Mouse (Mus musculus) fat pad, adult 2 months (tissue): ENCODE measurements around the gene Ddx42.
A peak's percentile ranks its signal among the peaks of the same experiment; 100 is the strongest.

ENCODE experiments used
- DNase-seq: peaks from one replicate; pipeline ENCODE4 v3.0.0-alpha.2; 2011; ENCODE audit warnings: low read depth, low spot score; ENCODE audit errors: extremely low read depth

The Ddx42 gene

DNA sequence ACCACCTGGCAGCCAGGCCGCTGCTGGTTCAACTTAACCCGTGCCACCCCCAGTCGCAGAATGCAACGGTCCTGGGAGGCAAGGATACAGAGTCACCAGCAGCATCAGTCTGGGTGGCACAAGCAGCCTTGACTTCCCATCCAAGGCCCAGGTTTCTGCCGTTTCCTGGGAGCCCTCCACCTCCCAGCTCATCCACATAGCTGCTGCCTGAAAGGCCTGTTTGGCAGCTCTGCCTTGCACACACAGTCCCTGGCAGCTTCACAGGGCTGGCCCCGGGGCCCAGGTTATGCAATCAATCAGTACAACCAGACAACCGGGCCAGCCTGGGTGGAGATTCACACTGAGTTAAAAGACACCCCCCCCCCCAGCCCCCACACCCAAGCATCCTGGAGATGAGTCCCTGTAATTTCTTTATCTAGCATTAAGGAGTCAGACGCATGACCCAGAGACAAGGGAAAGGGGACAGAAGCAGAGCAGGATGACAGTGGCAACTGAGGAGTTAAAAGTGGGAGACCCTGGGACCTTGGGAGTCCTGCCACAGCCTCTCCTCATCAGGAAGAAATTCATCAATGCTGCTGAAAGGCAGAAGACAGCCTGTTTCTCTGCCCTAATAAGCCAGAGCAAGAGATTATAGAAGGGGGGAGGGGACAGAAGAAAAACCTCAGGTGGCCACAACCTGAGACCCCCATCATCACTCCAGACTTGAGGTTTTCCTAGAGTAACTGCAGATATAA, 51.8 kb downstream of the Ddx42 start:
- DNase-seq: peak; percentile 68

DNA sequence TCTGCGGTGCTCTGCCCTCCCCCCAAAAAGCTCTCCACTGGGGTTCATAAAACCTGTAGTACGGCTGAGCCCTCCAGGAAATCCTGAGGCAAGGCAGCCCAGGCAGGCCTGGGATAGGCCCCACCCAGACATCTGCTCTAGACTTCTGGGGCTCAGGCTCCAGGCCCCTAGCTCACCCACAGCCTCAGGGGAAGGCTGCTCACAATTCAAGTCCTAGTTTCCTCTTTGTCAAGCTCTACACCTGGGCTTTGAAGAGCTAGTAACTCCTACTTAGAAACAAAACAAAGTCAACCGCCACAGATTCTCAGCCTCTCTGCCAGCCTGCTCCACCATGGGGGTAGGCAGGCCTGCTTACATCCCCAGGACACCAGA, 52.3 kb downstream of the Ddx42 start:
- DNase-seq: no peak

DNA sequence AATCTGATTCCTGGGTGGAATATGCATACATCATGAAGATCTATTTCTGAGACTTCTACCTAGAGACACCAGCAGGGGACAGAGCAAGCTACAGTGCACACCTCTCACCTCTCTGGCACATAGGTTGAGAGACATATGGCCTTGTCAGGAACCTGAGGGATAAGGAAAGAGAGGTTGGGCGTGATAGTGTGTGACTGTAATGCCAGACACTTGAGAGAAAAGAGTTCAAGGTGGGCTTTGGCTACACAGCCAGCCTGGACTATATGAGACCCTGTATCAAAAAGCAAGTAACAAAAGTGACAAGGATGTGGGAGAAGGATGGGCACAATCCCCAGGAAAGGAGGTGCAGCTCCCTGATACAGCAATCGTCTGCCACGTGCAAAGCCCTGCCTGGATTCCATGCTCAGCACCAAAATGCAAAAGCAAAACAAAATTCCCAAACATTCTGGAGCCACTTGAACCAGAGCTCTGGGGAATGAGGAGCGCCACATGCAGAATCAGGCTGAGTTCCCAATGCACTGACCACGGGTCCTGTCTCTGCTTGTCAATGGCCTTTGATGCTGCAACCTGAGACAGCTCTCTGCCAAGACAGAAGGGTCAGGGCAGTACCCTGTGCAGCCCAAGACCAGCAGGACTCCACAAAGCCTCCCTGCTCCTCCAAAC, 54.5 kb downstream of the Ddx42 start:
- no peak for DNase-seq

DNA sequence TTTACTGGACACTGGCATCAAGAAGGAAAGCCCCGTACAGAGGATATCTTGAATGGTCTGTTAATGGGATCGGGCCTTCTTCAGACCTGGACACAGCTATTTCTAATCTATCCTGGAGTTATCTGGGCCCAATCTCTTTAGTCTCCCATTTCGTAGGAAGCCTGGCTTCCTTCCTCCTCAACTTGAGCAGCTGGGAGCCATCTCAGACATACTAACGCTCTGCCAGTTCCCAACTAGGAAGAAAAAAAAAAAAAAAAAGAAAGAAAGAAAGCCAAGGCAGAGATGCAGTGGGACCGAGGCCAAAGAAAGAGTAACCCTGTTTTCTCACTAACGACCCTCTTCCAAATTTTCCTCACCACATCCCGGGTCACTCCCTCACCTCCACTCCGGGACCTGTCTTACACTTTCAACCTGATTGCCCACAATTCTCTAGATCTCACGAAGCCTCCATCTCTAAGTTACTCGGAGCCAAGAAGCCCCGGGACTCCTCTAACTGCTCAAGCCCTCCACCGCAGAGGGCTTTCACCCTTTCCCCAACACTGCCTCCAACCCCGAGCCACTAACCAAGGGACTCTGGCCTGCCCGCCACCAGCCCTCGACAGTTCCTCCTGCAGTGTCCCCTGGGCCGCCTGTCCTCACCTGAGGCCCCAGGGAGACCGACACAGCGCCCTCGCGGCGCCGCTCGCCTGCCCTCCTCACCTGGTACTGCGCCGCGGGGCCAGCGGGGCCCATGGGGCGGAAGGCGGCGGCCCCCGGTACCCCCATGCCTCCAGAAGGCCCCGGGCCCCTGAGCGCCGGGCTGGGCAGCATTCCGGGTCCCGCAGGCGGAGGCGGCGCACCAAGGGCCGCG, 55.3 kb downstream of the Ddx42 start:
- DNase-seq: no peak

DNA sequence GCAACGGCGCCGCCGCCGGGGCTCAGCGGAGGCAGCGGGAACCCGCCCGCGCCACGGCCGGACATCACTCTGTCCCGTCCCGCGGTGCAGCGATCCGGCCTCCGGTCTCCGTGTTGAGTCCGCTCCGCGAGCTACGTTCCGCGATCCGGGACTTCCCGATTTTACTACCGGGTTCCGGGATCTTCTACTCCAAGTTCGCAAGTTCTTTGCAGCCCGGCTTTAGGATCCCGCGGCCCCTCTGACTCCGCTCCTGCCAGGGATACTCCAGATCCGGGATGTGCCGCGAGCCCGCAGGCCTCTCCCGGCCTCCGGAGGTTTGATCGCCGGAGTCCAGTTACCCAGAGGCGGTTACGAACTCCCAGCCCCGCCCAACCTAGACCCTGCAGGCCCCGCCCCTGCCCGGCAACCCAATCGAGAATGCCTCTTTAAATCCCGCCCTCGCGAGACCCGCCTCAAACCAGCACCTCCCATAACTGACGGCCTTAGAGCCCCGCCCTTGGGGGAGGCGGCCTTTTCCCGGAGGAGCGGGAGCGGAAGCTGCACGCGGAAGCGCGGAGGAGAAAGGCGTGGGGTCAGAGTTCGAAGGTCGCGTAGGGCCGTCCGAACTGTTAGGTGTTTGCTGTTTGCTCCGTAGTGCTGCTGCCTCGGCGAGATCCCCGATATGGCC, 56.1 kb downstream of the Ddx42 start, which contains the start of gene Smarcd2:
Gene Smarcd2, minus strand, starts transcription at position 329 of the 667 bp plus-strand sequence.
- peak; percentile 82 for DNase-seq

DNA sequence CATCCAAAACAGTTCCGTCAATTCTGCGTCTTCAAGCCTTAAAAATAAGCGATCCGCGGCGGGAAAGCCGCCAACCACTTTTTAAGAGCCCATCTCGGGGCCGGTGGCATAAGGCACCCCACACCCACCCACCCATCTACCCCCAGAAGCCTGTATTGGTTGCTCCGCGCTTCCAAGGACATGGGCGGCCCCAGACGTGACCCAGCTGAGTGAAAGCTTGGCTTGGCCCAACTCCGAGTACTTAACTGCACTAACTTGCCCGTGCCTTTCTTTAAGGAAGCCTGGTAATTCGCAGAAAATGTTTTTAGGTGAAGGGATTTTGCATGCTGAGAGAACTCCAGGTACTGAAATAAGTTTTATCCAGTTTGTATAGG, 56.6 kb downstream of the Ddx42 start:
- DNase-seq: no peak

DNA sequence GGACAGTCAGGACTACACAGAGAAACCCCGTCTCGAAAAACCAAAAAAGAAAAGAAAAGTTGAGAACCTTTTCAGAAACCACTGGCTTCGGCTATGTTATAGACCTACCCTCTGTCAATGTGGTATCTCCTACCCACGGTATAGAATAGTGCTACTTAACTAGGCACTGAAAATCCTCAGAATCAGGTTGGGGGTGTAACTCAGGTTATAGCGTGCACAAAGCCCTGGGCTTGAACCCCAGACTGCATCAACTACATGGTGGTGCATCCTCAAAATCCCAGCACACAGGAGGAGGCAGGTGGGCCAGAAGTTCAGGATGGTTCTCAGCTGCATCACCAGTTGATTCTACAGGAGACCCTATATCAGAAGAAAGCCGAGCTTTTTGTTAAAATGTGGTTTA, 57.1 kb downstream of the Ddx42 start:
- DNase-seq: no peak

DNA sequence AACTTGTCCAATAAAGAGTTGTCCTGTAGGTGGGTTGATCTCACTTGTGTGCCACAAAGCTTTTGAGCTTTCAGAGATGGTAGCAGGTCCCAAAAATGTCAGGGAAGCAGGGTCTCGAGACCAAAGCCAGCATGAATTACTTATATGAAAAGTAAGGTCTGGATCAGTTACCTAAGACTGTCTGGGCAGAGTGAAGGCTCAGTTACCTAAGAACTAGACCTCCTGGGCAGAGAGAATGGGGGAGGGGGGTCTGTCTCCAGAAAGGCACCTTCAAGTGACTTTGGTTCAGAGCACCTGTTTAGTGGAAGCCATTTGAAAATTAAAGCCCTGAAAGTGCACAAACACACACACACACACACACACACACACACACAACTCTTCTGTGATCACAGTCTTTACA, 57.6 kb downstream of the Ddx42 start:
- no peak for DNase-seq

DNA sequence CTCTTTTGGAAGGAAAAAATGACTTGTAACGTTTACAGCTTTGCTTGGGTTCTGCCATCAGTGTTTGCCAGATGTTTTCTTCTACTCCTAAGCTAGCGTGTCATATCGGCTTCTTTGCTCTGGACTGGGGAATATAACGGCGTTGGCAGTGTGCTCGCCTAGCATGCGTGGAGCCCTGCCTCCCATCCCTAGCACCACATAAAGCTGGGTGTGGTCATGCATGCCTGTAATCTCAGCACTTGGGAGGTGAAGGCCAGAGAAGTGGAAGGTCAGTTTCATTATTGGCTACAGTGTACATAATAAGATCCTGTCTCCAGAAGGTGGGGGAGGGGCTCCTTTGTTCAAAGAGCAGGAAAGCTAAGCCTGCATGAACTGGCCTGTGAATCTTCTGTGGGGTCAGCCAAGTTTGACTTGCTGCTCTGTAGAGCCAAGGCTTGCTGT, 58.3 kb downstream of the Ddx42 start:
- DNase-seq: no peak

DNA sequence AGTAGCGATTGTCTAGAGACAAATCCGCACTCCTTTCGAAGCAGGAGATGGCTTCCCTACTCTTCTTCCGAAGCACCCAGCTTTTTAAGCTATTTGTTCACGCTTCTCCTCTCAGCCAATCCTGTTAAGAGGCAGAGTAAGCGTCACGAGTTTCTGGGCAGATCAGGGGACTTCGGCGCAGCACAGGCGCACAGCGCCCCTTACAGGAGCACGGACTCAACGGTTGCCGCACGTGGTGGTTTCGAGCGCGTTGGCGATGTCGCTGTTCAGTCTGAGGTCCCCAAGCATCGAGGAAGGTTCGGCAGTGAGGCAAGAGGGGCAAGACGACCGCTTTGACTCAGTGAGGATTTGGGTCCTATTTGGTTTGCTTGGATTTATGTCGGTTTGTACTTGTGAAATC, 59.7 kb downstream of the Ddx42 start, which contains the start of gene Tcam1:
Gene Tcam1, plus strand, starts transcription at position 219 of the 400 bp plus-strand sequence.
- DNase-seq: no peak

DNA sequence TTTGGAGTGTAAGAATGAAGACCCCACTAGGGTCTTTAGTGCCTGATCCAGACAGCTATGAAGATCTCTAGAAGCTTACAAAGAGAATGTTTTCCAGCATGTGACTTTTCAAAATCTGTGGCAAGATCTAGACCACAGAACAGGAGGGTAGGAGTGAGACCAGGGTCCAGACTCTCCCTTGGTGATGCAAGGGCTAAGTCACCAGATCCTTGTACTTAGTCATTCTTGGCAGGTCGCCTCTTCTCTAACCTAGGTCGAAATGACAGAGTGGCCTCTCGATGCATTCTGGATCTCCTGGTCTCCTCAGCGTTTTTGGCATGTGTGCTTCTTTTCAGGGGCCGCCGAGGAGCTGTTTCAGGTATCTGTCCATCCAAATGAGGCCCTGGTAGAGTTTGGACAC, 65.7 kb downstream of the Ddx42 start:
- DNase-seq: no peak

DNA sequence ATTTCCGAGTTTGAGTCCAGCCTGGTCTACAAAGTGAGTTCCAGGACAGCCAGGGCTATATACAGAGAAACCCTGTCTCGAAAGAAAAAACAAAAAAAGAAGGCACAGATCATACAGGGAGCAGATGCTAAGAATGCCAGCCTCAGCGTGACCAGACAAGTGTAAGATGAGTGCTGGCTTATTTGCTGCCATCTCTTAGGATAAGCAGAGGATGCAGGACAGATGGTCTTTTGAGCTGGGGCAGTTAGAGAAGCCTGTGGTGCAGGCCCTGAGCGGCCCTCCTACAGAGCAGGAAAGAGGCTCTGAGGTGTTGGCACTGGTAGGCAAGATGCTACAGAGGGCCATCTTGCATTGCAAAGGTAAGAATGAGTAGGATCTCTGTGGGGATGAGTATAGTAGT, 66.6 kb downstream of the Ddx42 start:
- no peak for DNase-seq

DNA sequence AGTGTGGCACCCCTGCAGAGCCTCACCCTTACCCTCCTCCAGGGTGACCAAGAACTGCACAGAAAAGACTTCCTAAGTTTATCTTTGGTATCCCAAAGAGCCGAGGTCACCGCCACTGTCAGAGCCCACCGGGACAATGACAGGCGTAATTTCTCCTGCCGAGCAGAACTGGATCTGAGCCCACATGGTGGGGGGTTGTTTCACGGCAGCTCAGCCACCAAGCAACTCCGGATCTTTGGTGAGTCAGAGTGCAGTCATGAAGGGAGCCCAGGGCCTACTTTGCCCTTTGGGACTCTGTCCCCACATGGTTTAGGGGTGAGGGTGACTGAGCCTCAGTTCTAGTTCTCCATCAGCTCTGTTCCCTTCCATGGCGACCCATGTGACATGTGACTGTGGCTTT, 67.4 kb downstream of the Ddx42 start:
- DNase-seq: no peak

DNA sequence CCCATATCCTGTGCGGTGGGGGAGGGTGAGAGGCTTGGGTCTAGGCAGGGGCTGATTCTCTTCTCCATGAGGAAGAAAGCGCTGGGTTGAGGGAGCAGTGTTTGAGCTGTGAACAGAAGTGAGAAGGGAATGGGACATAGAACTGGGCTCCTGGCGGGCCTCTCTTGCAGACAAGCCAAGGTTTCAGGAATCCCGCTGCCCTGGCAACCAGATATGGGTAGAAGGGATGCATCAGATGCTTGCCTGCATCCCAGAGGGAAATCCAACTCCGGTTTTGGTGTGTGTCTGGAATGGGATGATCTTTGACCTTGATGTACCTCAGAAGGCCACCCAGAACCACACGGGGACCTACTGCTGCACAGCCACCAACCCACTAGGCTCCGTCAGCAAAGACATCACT, 69.5 kb downstream of the Ddx42 start:
- DNase-seq: no peak

DNA sequence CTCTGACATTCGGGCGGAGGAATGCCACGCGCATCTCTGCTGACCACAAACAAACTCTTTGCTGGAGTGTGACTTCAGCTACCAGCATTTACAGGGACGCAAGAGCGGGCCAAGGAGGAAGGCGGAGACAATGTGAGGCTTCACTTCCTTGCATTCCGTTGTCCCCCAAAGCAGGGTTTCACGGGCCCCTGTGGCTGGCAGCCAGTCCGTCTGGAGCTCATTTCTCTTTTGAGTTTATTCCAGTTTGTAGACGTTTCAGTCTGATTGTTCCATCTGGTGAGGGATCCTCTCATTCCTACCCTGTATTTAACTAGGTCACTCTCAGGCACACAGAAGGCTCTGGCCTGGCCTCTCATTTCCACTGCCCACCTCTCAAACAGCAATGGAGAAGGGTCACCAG, 70.3 kb downstream of the Ddx42 start:
- no peak for DNase-seq

DNA sequence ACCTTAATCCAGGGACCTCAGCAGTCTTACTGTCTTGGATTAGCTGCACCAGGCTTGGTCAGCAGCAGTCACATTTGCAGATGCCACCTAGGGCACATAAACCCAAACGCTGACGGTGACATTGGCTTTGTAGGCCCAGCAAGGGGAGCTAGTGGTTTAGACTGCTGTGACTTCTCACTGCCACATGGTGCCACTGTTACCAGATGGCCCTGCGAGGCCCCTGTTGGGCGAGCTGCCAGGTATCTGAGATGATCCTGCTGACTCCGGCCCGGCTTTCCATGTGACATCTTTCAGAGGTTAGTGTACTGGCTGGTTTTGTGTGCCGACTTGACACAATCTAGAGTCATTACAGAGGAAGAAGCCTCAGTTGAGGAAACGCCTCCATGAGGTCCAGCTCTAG, 72.6 kb downstream of the Ddx42 start:
- DNase-seq: no peak

DNA sequence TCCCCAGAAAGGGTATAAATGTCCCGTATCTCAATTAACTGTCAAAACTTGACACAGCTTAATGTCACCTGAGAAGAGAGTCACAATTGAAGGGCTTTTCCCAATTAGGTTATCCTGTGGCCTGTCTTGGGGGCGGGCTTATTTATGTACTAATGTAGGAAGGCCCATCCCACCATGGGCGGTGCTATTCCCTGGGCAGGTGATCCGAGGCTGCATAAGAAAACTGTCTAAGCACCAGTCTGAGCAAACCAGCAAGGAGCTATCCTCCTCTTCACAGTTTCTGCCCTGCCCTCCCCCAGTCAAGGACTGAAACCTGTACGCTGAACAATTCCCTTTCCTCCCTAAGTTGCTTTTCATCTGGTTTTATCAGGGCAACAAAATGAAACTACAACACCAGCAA, 73.7 kb downstream of the Ddx42 start:
- DNase-seq: no peak

DNA sequence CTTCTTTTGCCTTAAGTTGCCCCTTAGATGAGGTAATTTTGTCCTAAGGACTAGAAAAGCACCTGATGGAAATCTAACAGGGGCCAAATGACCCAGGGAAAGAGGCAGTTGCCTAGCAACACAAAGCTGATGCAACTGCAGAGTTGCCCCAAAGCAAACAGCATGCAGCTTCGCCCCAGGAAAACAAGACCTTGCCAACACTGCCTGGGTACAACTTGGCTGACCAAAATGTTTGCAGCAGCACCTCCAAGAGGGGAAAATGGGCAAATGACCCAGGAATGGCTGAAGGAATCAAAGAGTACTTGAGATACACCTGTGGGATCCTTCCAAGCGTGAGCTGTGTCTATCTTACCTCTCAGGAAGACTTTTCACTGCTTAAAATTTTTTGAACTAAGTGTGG, 75.1 kb downstream of the Ddx42 start:
- no peak for DNase-seq
